8 mouse cellular contexts compared by ENCODE assay signal in genomic region chr3:130819031-130819836, GRCm38 (mm10).
DNase-seq lines count a peak whose midpoint lies in the region; ATAC-seq and TF ChIP-seq lines count a peak whose summit lies in the region.

No protein-coding gene starts in this region.

- H3K4me2 ChIP-seq in heart, embryonic 12.5 days, result peak overlapping the region; percentile 69
- peak overlapping the region; percentile 64 for H3K4me2 ChIP-seq in forebrain, postnatal 0 days (ENCODE audit: low read depth)

- peak overlapping the region; percentile 38 for H3K4me3 ChIP-seq in heart, embryonic 12.5 days
- H3K4me3 ChIP-seq in E14TG2a.4 (replicated peaks; ENCODE audit: low read length), result peak overlapping the region; percentile 21; the same call in 1 of the 2 replicates
- H3K4me3 ChIP-seq in forebrain, postnatal 0 days (ENCODE audit: low read depth, low read length), result peak overlapping the region; percentile 41
- peak overlapping the region; percentile 86 for H3K4me3 ChIP-seq in megakaryocyte, embryonic 14.5 days (replicated peaks)

- WGBS in heart, embryonic 12.5 days, result 44% methylated on average over 17 of the region's 17 CpGs
- WGBS in forebrain, postnatal 0 days, result 42% methylated on average over 17 of the region's 17 CpGs

- H3K27ac ChIP-seq in heart, embryonic 12.5 days (ENCODE audit: poor library complexity, severe bottlenecking), result no peak overlapping the region
- H3K27ac ChIP-seq in forebrain, postnatal 0 days (ENCODE audit: low read depth, low read length), result no peak overlapping the region

- ATAC-seq in heart, embryonic 12.5 days (ENCODE audit: insufficient number of reproducible peaks, low FRiP score), result 0 out of 2 replicates have a peak, but pooled peaks have one; percentile 33
- ATAC-seq in forebrain, postnatal 0 days, result peak; percentile 51; the same call in 1 of the 2 replicates

- no peaks in the 10 kb centered on the region for H3K27me3 ChIP-seq in heart, embryonic 12.5 days (replicated peaks)
- H3K27me3 ChIP-seq in E14TG2a.4 (ENCODE audit: insufficient read depth, low read length), result no peaks in the 10 kb centered on the region
- no peaks in the 10 kb centered on the region for H3K27me3 ChIP-seq in forebrain, postnatal 0 days (ENCODE audit: insufficient read depth, low read length)
- H3K27me3 ChIP-seq in megakaryocyte, embryonic 14.5 days (replicated peaks), result peaks cover 11% of the 10 kb centered on the region

- H3K9me3 ChIP-seq in heart, embryonic 12.5 days (replicated peaks), result 0 out of 2 replicates have a peak, but pooled peaks cover 3% of the 10 kb centered on the region
- H3K9me3 ChIP-seq in E14TG2a.4 (ENCODE audit: low read length), result no peaks in the 10 kb centered on the region
- no peaks in the 10 kb centered on the region for H3K9me3 ChIP-seq in forebrain, postnatal 0 days (ENCODE audit: low read length)
- H3K9me3 ChIP-seq in megakaryocyte, embryonic 14.5 days, result peaks cover 7% of the 10 kb centered on the region

- no peak for TF ChIP-seq CTCF in E14TG2a.4 (conservative IDR thresholded peaks at IDR 0.05; ENCODE audit: low read length)
- no peak for TF ChIP-seq CTCF in forebrain, postnatal 0 days (IDR thresholded peaks at IDR 0.05; ENCODE audit: low read depth)

- H3K9ac ChIP-seq in heart, embryonic 12.5 days, result peak overlapping the region; percentile 60
- peak overlapping the region; percentile 52 for H3K9ac ChIP-seq in forebrain, postnatal 0 days

- no peaks in the 10 kb centered on the region for H3K36me3 ChIP-seq in heart, embryonic 12.5 days
- no peaks in the 10 kb centered on the region for H3K36me3 ChIP-seq in E14TG2a.4 (ENCODE audit: insufficient read depth, low read length)
- no peaks in the 10 kb centered on the region for H3K36me3 ChIP-seq in forebrain, postnatal 0 days (ENCODE audit: insufficient read depth)
- H3K36me3 ChIP-seq in megakaryocyte, embryonic 14.5 days (replicated peaks; ENCODE audit: low read length), result no peaks in the 10 kb centered on the region

- no peak for DNase-seq in heart, adult 9 months (ENCODE audit: low spot score in 2 of 2)
- no peak for DNase-seq in forebrain, postnatal 0 days
- DNase-seq in yolk sac, embryonic 10.5 days (ENCODE audit: low spot score), result no peak
- DNase-seq in urinary bladder, adult 18-20 months (ENCODE audit: low spot score in 2 of 2), result no peak
- DNase-seq in adrenal gland, adult (ENCODE audit: inconsistent age in 2 of 2, low spot score in 1 of 2), result no peak

- no peaks in the 10 kb centered on the region for H3K4me1 ChIP-seq in heart, embryonic 12.5 days (replicated peaks)
- peaks cover 11% of the 10 kb centered on the region; the same call in 1 of the 2 replicates for H3K4me1 ChIP-seq in E14TG2a.4 (replicated peaks; ENCODE audit: low read depth, low read length)
- H3K4me1 ChIP-seq in forebrain, postnatal 0 days (ENCODE audit: insufficient read depth), result no peaks in the 10 kb centered on the region
- H3K4me1 ChIP-seq in megakaryocyte, embryonic 14.5 days, result peaks cover 8% of the 10 kb centered on the region

Comparison
In these comparisons a context has a peak if more than half of its experiments do, and no peak if none do; other contexts are left out.
1. H3K4me3 ChIP-seq: peak in every context shown above with its lines; median percentile 86 in megakaryocyte, embryonic 14.5 days; 41 in forebrain, postnatal 0 days; 38 in heart, embryonic 12.5 days; 21 in E14TG2a.4.